12 mouse cellular contexts compared by ENCODE assay signal in genomic region chr4:136761713-136762380, GRCm38 (mm10).
DNase-seq lines count a peak whose midpoint lies in the region; ATAC-seq and TF ChIP-seq lines count a peak whose summit lies in the region.
"Had no signal": no experiment of that assay in that cellular context is flagged by ENCODE, and none has a peak within 500 bp of the region (broad histone marks: within the 10 kb centered on the region; RNA-seq: fewer than 3 reads in every experiment).

No protein-coding gene starts in this region.

- no peak for DNase-seq in kidney, adult 8-10 months
- DNase-seq in midbrain, postnatal 0 days (ENCODE audit: low spot score) = no peak
- DNase-seq in layer of hippocampus, postnatal 25 days (ENCODE audit: extremely low spot score in 1 of 2, low spot score in 1 of 2) = no peak
- DNase-seq in layer of hippocampus, postnatal 14 days (ENCODE audit: low spot score in 2 of 2) = no peak
- no peak for DNase-seq in right cerebral cortex, postnatal 14 days
- DNase-seq: adrenal gland, postnatal 10 days; cerebellum, adult 2 months had no signal

- peak; percentile 16 for ATAC-seq in kidney, embryonic 14.5 days (ENCODE audit: low FRiP score, low TSS enrichment)
- ATAC-seq in embryonic facial prominence, embryonic 12.5 days (ENCODE audit: insufficient number of reproducible peaks, insufficient read depth, low FRiP score, low TSS enrichment) = 0 out of 2 replicates have a peak, but pooled peaks have one; percentile 3
- ATAC-seq in hindbrain, embryonic 16.5 days = no peak
- ATAC-seq in midbrain, postnatal 0 days (ENCODE audit: low FRiP score) = no peak

- 20% methylated on average over 18 of the region's 18 CpGs for WGBS in kidney, embryonic 14.5 days
- WGBS in embryonic facial prominence, embryonic 12.5 days = 39% methylated on average over 18 of the region's 18 CpGs
- 26% methylated on average over 18 of the region's 18 CpGs for WGBS in hindbrain, embryonic 16.5 days
- WGBS in midbrain, postnatal 0 days = 14% methylated on average over 18 of the region's 18 CpGs

- TF ChIP-seq CTCF in midbrain, postnatal 0 days (IDR thresholded peaks at IDR 0.05) = no peak

- H3K4me2 ChIP-seq in kidney, embryonic 14.5 days (replicated peaks; ENCODE audit: low read depth, low read length) = no peak overlapping the region
- H3K4me2 ChIP-seq in embryonic facial prominence, embryonic 12.5 days (replicated peaks) = no peak overlapping the region
- H3K4me2 ChIP-seq in hindbrain, embryonic 16.5 days (ENCODE audit: low read length) = no peak overlapping the region
- no peak overlapping the region for H3K4me2 ChIP-seq in midbrain, postnatal 0 days (ENCODE audit: low read depth, low read length, poor library complexity, severe bottlenecking)
- H3K4me2 ChIP-seq: hindbrain, embryonic 15.5 days had no signal

- H3K4me3 ChIP-seq in kidney, embryonic 14.5 days (ENCODE audit: low read length) = no peak overlapping the region
- H3K4me3 ChIP-seq in embryonic facial prominence, embryonic 12.5 days = no peak overlapping the region
- H3K4me3 ChIP-seq in hindbrain, embryonic 16.5 days (ENCODE audit: low read length) = no peak overlapping the region
- no peak overlapping the region for H3K4me3 ChIP-seq in midbrain, postnatal 0 days (ENCODE audit: low read depth, low read length)
- H3K4me3 ChIP-seq: hindbrain, embryonic 15.5 days had no signal

- no peaks in the 10 kb centered on the region for H3K36me3 ChIP-seq in kidney, embryonic 14.5 days (ENCODE audit: control insufficient read depth, insufficient read depth, low read length)
- no peaks in the 10 kb centered on the region; the same call in 1 of the 2 replicates for H3K36me3 ChIP-seq in embryonic facial prominence, embryonic 12.5 days
- H3K36me3 ChIP-seq in hindbrain, embryonic 16.5 days (ENCODE audit: control insufficient read depth, insufficient read depth, low read length) = no peaks in the 10 kb centered on the region
- 0 out of 2 replicates have a peak, but pooled peaks cover 3% of the 10 kb centered on the region for H3K36me3 ChIP-seq in midbrain, postnatal 0 days (ENCODE audit: insufficient read depth, low read length)
- H3K36me3 ChIP-seq: hindbrain, embryonic 15.5 days had no signal

- H3K9ac ChIP-seq in kidney, embryonic 14.5 days (ENCODE audit: low read depth, low read length) = no peak overlapping the region
- H3K9ac ChIP-seq in embryonic facial prominence, embryonic 12.5 days = no peak overlapping the region
- no peak overlapping the region for H3K9ac ChIP-seq in hindbrain, embryonic 16.5 days (ENCODE audit: low read depth, low read length)
- H3K9ac ChIP-seq in midbrain, postnatal 0 days (replicated peaks; ENCODE audit: low read length, poor library complexity, severe bottlenecking) = 0 out of 2 replicates have a peak overlapping the region, but pooled peaks have one; percentile 24
- H3K9ac ChIP-seq: hindbrain, embryonic 15.5 days; liver, embryonic 14.5 days had no signal

- no peaks in the 10 kb centered on the region for H3K27me3 ChIP-seq in kidney, embryonic 14.5 days (ENCODE audit: control insufficient read depth, insufficient read depth, low read length)
- H3K27me3 ChIP-seq in embryonic facial prominence, embryonic 12.5 days = 0 out of 2 replicates have a peak, but pooled peaks cover 4% of the 10 kb centered on the region
- no peaks in the 10 kb centered on the region for H3K27me3 ChIP-seq in hindbrain, embryonic 16.5 days (replicated peaks; ENCODE audit: control insufficient read depth, insufficient read depth, low read length)
- H3K27me3 ChIP-seq in midbrain, postnatal 0 days (ENCODE audit: insufficient read depth, low read length) = no peaks in the 10 kb centered on the region
- H3K27me3 ChIP-seq: hindbrain, embryonic 15.5 days had no signal

- H3K4me1 ChIP-seq in kidney, embryonic 14.5 days (ENCODE audit: control insufficient read depth, insufficient read depth, low read length) = peaks cover 48% of the 10 kb centered on the region
- H3K4me1 ChIP-seq in embryonic facial prominence, embryonic 12.5 days = peaks cover 55% of the 10 kb centered on the region
- H3K4me1 ChIP-seq in hindbrain, embryonic 16.5 days (ENCODE audit: control insufficient read depth, insufficient read depth, low read depth, low read length) = peaks cover 22% of the 10 kb centered on the region
- H3K4me1 ChIP-seq in midbrain, postnatal 0 days (ENCODE audit: insufficient read depth, low read length) = peaks cover 11% of the 10 kb centered on the region

- no peaks in the 10 kb centered on the region for H3K9me3 ChIP-seq in kidney, embryonic 14.5 days (ENCODE audit: control insufficient read depth, low read length)
- H3K9me3 ChIP-seq in embryonic facial prominence, embryonic 12.5 days = no peaks in the 10 kb centered on the region
- no peaks in the 10 kb centered on the region for H3K9me3 ChIP-seq in hindbrain, embryonic 16.5 days (ENCODE audit: control insufficient read depth, low read length)
- H3K9me3 ChIP-seq in midbrain, postnatal 0 days (ENCODE audit: low read length) = no peaks in the 10 kb centered on the region
- H3K9me3 ChIP-seq: hindbrain, embryonic 15.5 days had no signal

- H3K27ac ChIP-seq in kidney, embryonic 14.5 days (ENCODE audit: low read depth, low read length) = peak overlapping the region; percentile 71; the same call in 1 of the 2 replicates
- H3K27ac ChIP-seq in embryonic facial prominence, embryonic 12.5 days = peak overlapping the region; percentile 42
- H3K27ac ChIP-seq in hindbrain, embryonic 16.5 days (ENCODE audit: low read depth, low read length) = 0 out of 2 replicates have a peak overlapping the region, but pooled peaks have one; percentile 26
- H3K27ac ChIP-seq in midbrain, postnatal 0 days (ENCODE audit: low read depth, low read length) = 0 out of 2 replicates have a peak overlapping the region, but pooled peaks have one; percentile 18
- H3K27ac ChIP-seq: hindbrain, embryonic 15.5 days; liver, embryonic 14.5 days had no signal

Comparison
In these comparisons a context has a peak if more than half of its experiments do, and no peak if none do; other contexts are left out.
1. ATAC-seq: peak in kidney, embryonic 14.5 days (single experiment) and embryonic facial prominence, embryonic 12.5 days (single experiment); none in hindbrain, embryonic 16.5 days (single experiment) and midbrain, postnatal 0 days (single experiment).
2. H3K27ac ChIP-seq: peak in every context shown above with its lines; median percentile 71 in kidney, embryonic 14.5 days; 42 in embryonic facial prominence, embryonic 12.5 days; 26 in hindbrain, embryonic 16.5 days; 18 in midbrain, postnatal 0 days.